Comparison of ENCODE assay signal across 24 mouse cellular contexts in genomic region chr2:145793702-145794101, GRCm38 (mm10).
"Had no signal": no experiment of that assay in that cellular context is flagged by ENCODE, and none has a peak within 500 bp of the region (broad histone marks: within the 10 kb centered on the region; RNA-seq: fewer than 3 reads in every experiment).

No protein-coding gene starts in this region.

- H3K9ac ChIP-seq: heart, embryonic 12.5 days; hindbrain, embryonic 12.5 days; hindbrain, embryonic 14.5 days; intestine, embryonic 15.5 days; limb, embryonic 12.5 days; liver, embryonic 12.5 days had no signal

- H3K36me3 ChIP-seq: hindbrain, embryonic 10.5 days; hindbrain, embryonic 12.5 days; intestine, embryonic 15.5 days; limb, embryonic 10.5 days; liver, embryonic 12.5 days had no signal

- H3K4me2 ChIP-seq: heart, embryonic 12.5 days; hindbrain, embryonic 12.5 days; hindbrain, embryonic 14.5 days; intestine, embryonic 15.5 days; limb, embryonic 12.5 days; liver, embryonic 12.5 days had no signal

- H3K9me3 ChIP-seq: heart, embryonic 10.5 days; heart, embryonic 12.5 days; hindbrain, embryonic 10.5 days; hindbrain, embryonic 12.5 days; intestine, embryonic 15.5 days; limb, embryonic 10.5 days; limb, embryonic 12.5 days; liver, embryonic 12.5 days had no signal

- DNase-seq: gastrocnemius, adult 2 months; gastrocnemius, postnatal 10 days; gastrocnemius, postnatal 25 days; heart, adult 2 months; heart, postnatal 10 days; heart, postnatal 4 days; kidney, adult 18-20 months; kidney, adult 8-10 months; kidney, postnatal 10 days; kidney, postnatal 25 days; kidney, postnatal 4 days had no signal

- H3K27ac ChIP-seq: gastrocnemius, adult 2 months; heart, adult 2 months; heart, embryonic 10.5 days; hindbrain, embryonic 10.5 days; hindbrain, embryonic 12.5 days; hindbrain, embryonic 14.5 days; intestine, embryonic 15.5 days; layer of hippocampus, adult 2 months; left cerebral cortex, adult 2 months; limb, embryonic 10.5 days; limb, embryonic 12.5 days; liver, embryonic 12.5 days had no signal

- H3K4me1 ChIP-seq: hindbrain, embryonic 12.5 days; intestine, embryonic 15.5 days; liver, embryonic 12.5 days had no signal

- H3K27me3 ChIP-seq: heart, embryonic 12.5 days; hindbrain, embryonic 12.5 days; intestine, embryonic 15.5 days; limb, embryonic 12.5 days; liver, embryonic 12.5 days had no signal

- H3K4me3 ChIP-seq: gastrocnemius, adult 2 months; heart, adult 2 months; heart, embryonic 10.5 days; heart, embryonic 12.5 days; hindbrain, embryonic 10.5 days; hindbrain, embryonic 12.5 days; intestine, embryonic 15.5 days; layer of hippocampus, adult 2 months; left cerebral cortex, adult 2 months; limb, embryonic 10.5 days; limb, embryonic 12.5 days; liver, embryonic 12.5 days had no signal

- ATAC-seq: hindbrain, embryonic 16.5 days; intestine, postnatal 0 days; liver, embryonic 12.5 days had no signal
